9 mouse cellular contexts compared by ENCODE assay signal in genomic region chr15:96638656-96639055, GRCm38 (mm10). TPM values are rescaled to one million over a fixed set of nuclear protein-coding genes. Genes with fewer than 3 reads are reported as not detected.
A peak's percentile ranks its signal among the peaks of the same experiment; 100 is the strongest.
DNase-seq lines count a peak whose midpoint lies in the region; ATAC-seq lines count a peak whose summit lies in the region.
"Had no signal": no experiment of that assay in that cellular context is flagged by ENCODE, and none has a peak within 500 bp of the region (broad histone marks: within the 10 kb centered on the region; RNA-seq: fewer than 3 reads in every experiment).

No protein-coding gene starts in this region.

- H3K4me3 ChIP-seq in hindbrain, embryonic 10.5 days = peak overlapping the region; percentile 94; the same call in 1 of the 2 replicates
- H3K4me3 ChIP-seq in hindbrain, embryonic 11.5 days (ENCODE audit: low read depth, low read length) = no peak overlapping the region
- H3K4me3 ChIP-seq in forebrain, embryonic 16.5 days (replicated peaks; ENCODE audit: low read length) = no peak overlapping the region
- H3K4me3 ChIP-seq in midbrain, embryonic 14.5 days (replicated peaks; ENCODE audit: low read depth, low read length) = 0 out of 2 replicates have a peak overlapping the region, but pooled peaks have one; percentile 88

- no peak for DNase-seq in hindbrain, embryonic 10.5 days (ENCODE audit: low spot score)
- no peak for DNase-seq in hindbrain, embryonic 11.5 days (ENCODE audit: low spot score)
- DNase-seq in adipocyte (ENCODE audit: low spot score) (peak; percentile 64), MN1 (ENCODE audit: low spot score) (no peak)
- no peak for DNase-seq in midbrain, embryonic 14.5 days
- no peak for DNase-seq in urinary bladder, postnatal 14 days (ENCODE audit: low spot score)
- DNase-seq: kidney, adult 8-10 months; right cerebral cortex, postnatal 4 days had no signal

- 83% methylated on average over 2 of the region's 2 CpGs for WGBS in hindbrain, embryonic 10.5 days
- 92% methylated on average over 2 of the region's 2 CpGs for WGBS in hindbrain, embryonic 11.5 days
- WGBS in forebrain, embryonic 16.5 days = 75% methylated on average over 2 of the region's 2 CpGs
- 84% methylated on average over 2 of the region's 2 CpGs for WGBS in midbrain, embryonic 14.5 days

- no peak overlapping the region for H3K4me2 ChIP-seq in hindbrain, embryonic 11.5 days (replicated peaks; ENCODE audit: low read depth, low read length)
- H3K4me2 ChIP-seq in forebrain, embryonic 16.5 days (ENCODE audit: low read length) = peak overlapping the region; percentile 70
- peak overlapping the region; percentile 92 for H3K4me2 ChIP-seq in midbrain, embryonic 14.5 days (ENCODE audit: low read length)

- 0 out of 2 replicates have a peak overlapping the region, but pooled peaks have one; percentile 9 for H3K27ac ChIP-seq in hindbrain, embryonic 10.5 days
- H3K27ac ChIP-seq in hindbrain, embryonic 11.5 days (ENCODE audit: low read depth, low read length) = no peak overlapping the region
- no peak overlapping the region for H3K27ac ChIP-seq in forebrain, embryonic 16.5 days (ENCODE audit: low read length)
- no peak overlapping the region for H3K27ac ChIP-seq in midbrain, embryonic 14.5 days (replicated peaks; ENCODE audit: low read depth, low read length)

- no peak overlapping the region for H3K9ac ChIP-seq in hindbrain, embryonic 11.5 days (ENCODE audit: low read depth, low read length)
- H3K9ac ChIP-seq in forebrain, embryonic 16.5 days (replicated peaks; ENCODE audit: low read depth, low read length) = no peak overlapping the region
- no peak overlapping the region; the same call in 1 of the 2 replicates for H3K9ac ChIP-seq in midbrain, embryonic 14.5 days (replicated peaks; ENCODE audit: low read length)

- H3K9me3 ChIP-seq in hindbrain, embryonic 10.5 days = peaks cover 39% of the 10 kb centered on the region
- peaks cover 5% of the 10 kb centered on the region; the same call in 1 of the 2 replicates for H3K9me3 ChIP-seq in hindbrain, embryonic 11.5 days (ENCODE audit: control insufficient read depth, low read length)
- H3K9me3 ChIP-seq in forebrain, embryonic 16.5 days (ENCODE audit: control insufficient read depth, low read length) = no peaks in the 10 kb centered on the region
- H3K9me3 ChIP-seq in midbrain, embryonic 14.5 days (ENCODE audit: control insufficient read depth, low read length) = 0 out of 2 replicates have a peak, but pooled peaks cover 8% of the 10 kb centered on the region

- no peak for ATAC-seq in hindbrain, embryonic 11.5 days (ENCODE audit: low FRiP score)
- no peak for ATAC-seq in forebrain, embryonic 16.5 days
- no peak for ATAC-seq in midbrain, embryonic 14.5 days (ENCODE audit: low FRiP score, low TSS enrichment)

- H3K4me1 ChIP-seq in hindbrain, embryonic 10.5 days (replicated peaks) = peaks cover 41% of the 10 kb centered on the region
- peaks cover 6% of the 10 kb centered on the region; the same call in 1 of the 2 replicates for H3K4me1 ChIP-seq in hindbrain, embryonic 11.5 days (replicated peaks; ENCODE audit: control insufficient read depth, insufficient read depth, low read length)
- H3K4me1 ChIP-seq in forebrain, embryonic 16.5 days (replicated peaks; ENCODE audit: control insufficient read depth, insufficient read depth, low read length) = peaks cover 31% of the 10 kb centered on the region
- H3K4me1 ChIP-seq in midbrain, embryonic 14.5 days (ENCODE audit: control insufficient read depth, insufficient read depth, low read length) = peaks cover 24% of the 10 kb centered on the region

- no peaks in the 10 kb centered on the region for H3K27me3 ChIP-seq in hindbrain, embryonic 10.5 days (ENCODE audit: insufficient read depth, poor library complexity, severe bottlenecking)
- H3K27me3 ChIP-seq in hindbrain, embryonic 11.5 days (ENCODE audit: control insufficient read depth, insufficient read depth, low read length) = no peaks in the 10 kb centered on the region
- H3K27me3 ChIP-seq in forebrain, embryonic 16.5 days (replicated peaks; ENCODE audit: control insufficient read depth, insufficient read depth, low read length) = no peaks in the 10 kb centered on the region
- H3K27me3 ChIP-seq in midbrain, embryonic 14.5 days (ENCODE audit: control insufficient read depth, insufficient read depth, low read length) = no peaks in the 10 kb centered on the region

- peaks cover 62% of the 10 kb centered on the region for H3K36me3 ChIP-seq in hindbrain, embryonic 10.5 days
- H3K36me3 ChIP-seq in hindbrain, embryonic 11.5 days (ENCODE audit: control insufficient read depth, insufficient read depth, low read length) = peaks cover 21% of the 10 kb centered on the region
- H3K36me3 ChIP-seq in forebrain, embryonic 16.5 days (ENCODE audit: control insufficient read depth, insufficient read depth) = peaks cover 8% of the 10 kb centered on the region
- H3K36me3 ChIP-seq in midbrain, embryonic 14.5 days (ENCODE audit: control insufficient read depth, insufficient read depth, low read length) = peaks cover 17% of the 10 kb centered on the region

RNA-seq across cellular contexts. Expression of gene Slc38a1, which starts 4.1 kb away (rescaled TPM):
- polyA plus RNA-seq in hindbrain, embryonic 10.5 days (2016; fragmentation: Nextera tagmentation; extraction: Ambion mirVana) = 109 and 113 TPM in 2 replicates
- polyA plus RNA-seq in hindbrain, embryonic 11.5 days (2014; fragmentation: Nextera tagmentation; extraction: Ambion mirVana) = 133 and 149 TPM in 2 replicates
- polyA plus RNA-seq in forebrain, embryonic 16.5 days (2015; fragmentation: Nextera tagmentation; extraction: Ambion mirVana) = 154 and 158 TPM in 2 replicates
- polyA plus RNA-seq in midbrain, embryonic 14.5 days (2014; fragmentation: Nextera tagmentation; extraction: Ambion mirVana) = 147 and 150 TPM in 2 replicates

Comparison
In these comparisons a context has a peak if more than half of its experiments do, and no peak if none do; other contexts are left out.
1. H3K4me3 ChIP-seq: peak in hindbrain, embryonic 10.5 days (single experiment) and midbrain, embryonic 14.5 days (single experiment); none in hindbrain, embryonic 11.5 days (single experiment) and forebrain, embryonic 16.5 days (single experiment).